In the genomic region with DNA sequence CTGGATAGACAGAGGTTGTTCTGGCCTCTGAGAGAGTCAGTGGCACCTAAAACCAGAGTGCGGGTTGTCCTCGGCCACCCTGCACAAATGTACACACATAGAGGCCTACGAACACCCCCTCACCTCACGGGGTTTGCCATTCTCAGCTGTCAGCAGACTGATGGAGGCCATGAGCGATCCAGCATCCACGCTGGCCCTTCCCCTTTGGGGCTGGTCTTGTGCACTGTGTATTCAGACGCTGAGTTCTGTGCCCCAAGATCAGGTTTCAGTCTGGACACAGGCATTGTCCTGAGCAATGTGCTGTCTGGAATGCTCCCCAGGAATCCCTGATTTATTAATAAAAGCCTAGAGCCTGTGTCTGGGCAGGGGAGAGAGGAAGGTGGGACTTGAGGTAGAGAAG, we compare ENCODE assay signal across 19 mouse cellular contexts. TPM values are rescaled to one million over a fixed set of nuclear protein-coding genes. Genes with fewer than 3 reads are reported as not detected.
DNase-seq lines count a peak whose midpoint lies in the region; ATAC-seq lines count a peak whose summit lies in the region.
"Had no signal": no experiment of that assay in that cellular context is flagged by ENCODE, and none has a peak within 500 bp of the region (broad histone marks: within the 10 kb centered on the region; RNA-seq: fewer than 3 reads in every experiment).

No protein-coding gene starts in this region.

- no peak overlapping the region for H3K4me2 ChIP-seq in midbrain, embryonic 15.5 days
- no peak overlapping the region for H3K4me2 ChIP-seq in neural tube, embryonic 11.5 days (ENCODE audit: low read depth)
- H3K4me2 ChIP-seq: embryonic facial prominence, embryonic 15.5 days; hindbrain, embryonic 15.5 days; midbrain, embryonic 11.5 days had no signal

- peak overlapping the region; percentile 33; the same call in 1 of the 2 replicates for H3K27ac ChIP-seq in midbrain, embryonic 10.5 days (replicated peaks)
- H3K27ac ChIP-seq in midbrain, embryonic 15.5 days, result no peak overlapping the region
- no peak overlapping the region for H3K27ac ChIP-seq in neural tube, embryonic 11.5 days (ENCODE audit: low read depth, low read length)
- H3K27ac ChIP-seq: embryonic facial prominence, embryonic 15.5 days; hindbrain, embryonic 15.5 days; stomach, postnatal 0 days had no signal

- no peak for ATAC-seq in midbrain, embryonic 15.5 days (replicated peaks)
- no peak for ATAC-seq in neural tube, embryonic 11.5 days (ENCODE audit: insufficient read depth, low FRiP score, low TSS enrichment)
- ATAC-seq: CD4-positive, CD25-positive, alpha-beta regulatory T cell, adult 4 months; forebrain, postnatal 0 days had no signal

- no peaks in the 10 kb centered on the region for H3K9me3 ChIP-seq in midbrain, embryonic 10.5 days (replicated peaks)
- no peaks in the 10 kb centered on the region for H3K9me3 ChIP-seq in midbrain, embryonic 15.5 days
- no peaks in the 10 kb centered on the region for H3K9me3 ChIP-seq in neural tube, embryonic 11.5 days (ENCODE audit: control insufficient read depth, low read length)
- H3K9me3 ChIP-seq: embryonic facial prominence, embryonic 15.5 days; hindbrain, embryonic 15.5 days had no signal

- H3K27me3 ChIP-seq in midbrain, embryonic 10.5 days (ENCODE audit: low read depth, poor library complexity, severe bottlenecking), result peaks cover 6% of the 10 kb centered on the region; the same call in 1 of the 2 replicates
- H3K27me3 ChIP-seq in midbrain, embryonic 15.5 days (replicated peaks), result no peaks in the 10 kb centered on the region
- no peaks in the 10 kb centered on the region for H3K27me3 ChIP-seq in neural tube, embryonic 11.5 days (ENCODE audit: control insufficient read depth, insufficient read depth, low read length)
- H3K27me3 ChIP-seq: embryonic facial prominence, embryonic 15.5 days had no signal

- no peaks in the 10 kb centered on the region for H3K36me3 ChIP-seq in midbrain, embryonic 10.5 days
- no peaks in the 10 kb centered on the region for H3K36me3 ChIP-seq in midbrain, embryonic 15.5 days (replicated peaks)
- no peaks in the 10 kb centered on the region for H3K36me3 ChIP-seq in neural tube, embryonic 11.5 days (ENCODE audit: control insufficient read depth, insufficient read depth, low read length)
- H3K36me3 ChIP-seq: embryonic facial prominence, embryonic 15.5 days; hindbrain, embryonic 15.5 days had no signal

- peak; percentile 31 for DNase-seq in midbrain, embryonic 10.5 days (ENCODE audit: low spot score)
- DNase-seq in embryo, embryonic 9.5 days (ENCODE audit: extremely low spot score), result peak; percentile 57
- peak; percentile 15 for DNase-seq in liver
- DNase-seq in neural tube, embryonic 11.5 days (ENCODE audit: low spot score), result peak; percentile 30
- DNase-seq in right cerebral cortex, postnatal 14 days, result no peak
- no peak for DNase-seq in yolk sac, embryonic 10.5 days (ENCODE audit: low spot score)
- no peak for DNase-seq in spleen, postnatal 36 days (ENCODE audit: low spot score in 2 of 2)
- DNase-seq: adrenal gland, postnatal 10 days; cerebellum, adult 9-11 months; forebrain, postnatal 0 days; lung, postnatal 14 days; thymus, postnatal 4 days had no signal

- WGBS in midbrain, embryonic 10.5 days, result 45% methylated on average over 7 of the region's 7 CpGs
- 49% methylated on average over 7 of the region's 7 CpGs for WGBS in midbrain, embryonic 15.5 days
- WGBS in neural tube, embryonic 11.5 days, result 36% methylated on average over 7 of the region's 7 CpGs

- H3K4me3 ChIP-seq in midbrain, embryonic 10.5 days, result no peak overlapping the region
- no peak overlapping the region for H3K4me3 ChIP-seq in midbrain, embryonic 15.5 days
- H3K4me3 ChIP-seq in neural tube, embryonic 11.5 days (ENCODE audit: low read depth, low read length), result no peak overlapping the region
- H3K4me3 ChIP-seq: embryonic facial prominence, embryonic 15.5 days; hindbrain, embryonic 15.5 days; myocyte had no signal

- H3K4me1 ChIP-seq in midbrain, embryonic 10.5 days, result peaks cover 31% of the 10 kb centered on the region
- no peaks in the 10 kb centered on the region for H3K4me1 ChIP-seq in midbrain, embryonic 15.5 days
- H3K4me1 ChIP-seq in neural tube, embryonic 11.5 days (ENCODE audit: control insufficient read depth, insufficient read depth, low read length), result no peaks in the 10 kb centered on the region
- H3K4me1 ChIP-seq: hindbrain, embryonic 15.5 days had no signal

- H3K9ac ChIP-seq in midbrain, embryonic 15.5 days, result no peak overlapping the region
- no peak overlapping the region for H3K9ac ChIP-seq in neural tube, embryonic 11.5 days (ENCODE audit: low read length)
- H3K9ac ChIP-seq: embryonic facial prominence, embryonic 15.5 days; forebrain, postnatal 0 days; hindbrain, embryonic 15.5 days had no signal

RNA-seq across cellular contexts. Expression of gene Gm826, which starts 14.8 kb away (rescaled TPM):
- 0.35 TPM in 1 of 2 replicates, not detected in the other for polyA plus RNA-seq in midbrain, embryonic 10.5 days (2016; fragmentation: Nextera tagmentation; extraction: Ambion mirVana)
- not detected in 2 replicates for polyA plus RNA-seq in midbrain, embryonic 15.5 days (2015; fragmentation: Nextera tagmentation; extraction: Ambion mirVana)
- polyA plus RNA-seq in neural tube, embryonic 11.5 days (2014; fragmentation: Nextera tagmentation; extraction: Ambion mirVana), result not detected in 2 replicates
- polyA plus RNA-seq: CD4-positive, CD25-positive, alpha-beta regulatory T cell, adult 4 months; hindbrain, embryonic 15.5 days; midbrain, embryonic 11.5 days; myocyte; stomach, postnatal 0 days had no signal

RNA-seq across cellular contexts. Expression of gene Mafb, which starts 18.1 kb away (rescaled TPM):
- polyA plus RNA-seq in midbrain, embryonic 10.5 days (2016; fragmentation: Nextera tagmentation; extraction: Ambion mirVana), result 3.3 and 4.1 TPM in 2 replicates
- 6.5 TPM in 2 replicates for polyA plus RNA-seq in midbrain, embryonic 15.5 days (2015; fragmentation: Nextera tagmentation; extraction: Ambion mirVana)
- 11.6 and 13.3 TPM in 2 replicates for polyA plus RNA-seq in neural tube, embryonic 11.5 days (2014; fragmentation: Nextera tagmentation; extraction: Ambion mirVana)

Comparison
In these comparisons a context has a peak if more than half of its experiments do, and no peak if none do; other contexts are left out.
1. DNase-seq: peak in midbrain, embryonic 10.5 days (single experiment), embryo, embryonic 9.5 days (single experiment), liver (single experiment) and neural tube, embryonic 11.5 days (single experiment); none in right cerebral cortex, postnatal 14 days (single experiment), yolk sac, embryonic 10.5 days (single experiment) and spleen, postnatal 36 days (0 of 2).